Mouse (Mus musculus) frontal cortex, postnatal 14 days (tissue): Measurements from ENCODE around the gene Plcxd2.

Experiments
- DNase-seq, 2 experiments: peaks; one replicate each; pipeline ENCODE4 v3.0.0; 2022; ENCODE audit warnings: low spot score in 2 of 2

The Plcxd2 gene

DNA sequence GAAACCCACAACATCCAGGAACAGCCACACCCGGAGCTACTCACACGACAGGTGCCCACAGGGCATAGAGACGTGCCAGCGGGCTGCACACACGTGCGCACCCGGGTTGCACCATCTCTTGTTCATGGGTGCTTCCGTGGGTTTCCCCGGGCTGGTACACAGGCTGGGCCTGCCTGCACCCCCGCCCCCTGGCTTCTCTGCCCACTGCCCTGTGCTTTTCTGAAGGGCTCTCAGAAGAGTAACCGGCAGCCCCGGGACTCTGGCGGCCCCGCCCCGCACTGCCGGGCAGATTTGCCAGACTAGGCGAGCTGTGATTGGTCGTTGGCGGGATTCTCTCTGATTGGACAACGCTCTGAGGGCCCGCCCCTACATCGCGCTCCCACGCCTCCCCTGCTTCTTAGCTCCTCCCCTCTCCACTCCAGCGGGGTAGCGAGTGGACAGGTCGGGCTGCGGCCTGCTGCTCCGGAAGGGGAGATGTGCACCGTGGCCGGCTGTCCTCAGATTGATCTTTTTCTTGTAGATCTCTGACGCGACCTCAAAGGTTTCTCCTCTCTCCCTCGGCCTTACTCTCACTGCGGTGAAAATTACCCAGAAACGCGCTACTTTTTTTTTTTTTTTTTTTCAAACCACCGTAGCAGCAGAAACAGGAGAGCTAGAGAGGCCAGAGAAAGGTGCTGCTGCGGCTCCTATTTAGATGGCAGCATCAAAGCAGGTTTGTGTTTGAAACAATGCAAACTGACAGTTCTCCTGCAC, at the start of gene Plcxd2:
Gene Plcxd2 (minus strand): TSS at position 66 of the 753 bp plus-strand sequence.
- DNase-seq, result peak; percentile 90 to 92

DNA sequence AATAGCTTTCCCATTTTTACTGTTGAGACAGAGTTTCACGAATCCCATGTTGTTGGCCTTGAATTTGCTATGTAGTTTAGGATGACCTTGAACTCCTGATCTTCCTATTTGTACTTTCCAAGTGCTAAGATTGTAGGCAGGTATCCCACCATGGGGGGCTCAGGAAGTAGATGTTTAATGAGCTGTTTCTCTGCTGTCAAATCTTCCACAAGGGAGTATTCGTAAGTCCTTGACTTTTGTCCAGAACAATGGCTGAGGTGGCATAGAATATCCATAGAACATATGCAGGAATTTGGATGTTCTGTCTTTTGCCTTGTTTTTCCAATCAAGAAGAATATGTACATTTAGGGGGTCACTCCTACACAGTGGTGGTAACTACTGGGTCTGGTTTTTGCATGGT, 36.9 kb upstream of the Plcxd2 start:
- DNase-seq, result no peak

DNA sequence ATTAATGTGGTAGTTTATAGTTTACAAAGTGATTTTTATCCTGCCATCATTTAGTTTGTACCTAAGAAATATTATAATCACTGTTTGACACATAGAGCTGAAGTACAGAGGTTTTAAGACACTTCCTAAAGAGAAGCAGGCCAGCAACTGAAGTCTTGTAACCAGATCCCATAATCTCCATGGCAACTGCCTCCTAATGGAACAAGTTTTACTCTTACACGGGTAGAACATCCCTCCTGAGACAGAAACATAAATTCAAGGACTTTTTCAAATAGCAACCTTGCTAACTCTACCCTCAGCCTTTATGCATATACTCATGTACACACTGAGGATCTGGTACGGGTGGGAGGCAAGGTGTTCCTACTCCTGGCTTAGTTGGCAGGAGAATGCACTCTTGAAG, 26.2 kb upstream of the Plcxd2 start:
- DNase-seq, result no peak

DNA sequence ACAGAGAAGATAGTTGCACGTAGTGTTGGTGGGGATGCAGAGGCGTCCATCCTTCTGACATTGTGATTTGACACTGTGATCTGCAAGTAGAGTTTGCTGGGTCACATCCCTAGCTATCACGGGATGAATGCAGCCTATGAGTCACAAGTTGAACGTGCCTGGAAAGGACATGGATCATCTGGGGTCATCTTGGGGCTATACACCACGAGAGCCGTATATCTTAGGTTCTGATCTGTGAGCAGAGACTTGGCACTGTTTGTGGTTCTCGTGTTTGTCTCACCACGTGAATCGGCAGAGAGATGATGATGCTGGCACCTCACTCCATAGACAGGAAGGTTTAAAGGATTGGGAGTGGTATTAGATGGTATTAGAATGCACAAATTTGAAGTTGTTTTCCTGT, 23.9 kb upstream of the Plcxd2 start:
- no peak for DNase-seq

DNA sequence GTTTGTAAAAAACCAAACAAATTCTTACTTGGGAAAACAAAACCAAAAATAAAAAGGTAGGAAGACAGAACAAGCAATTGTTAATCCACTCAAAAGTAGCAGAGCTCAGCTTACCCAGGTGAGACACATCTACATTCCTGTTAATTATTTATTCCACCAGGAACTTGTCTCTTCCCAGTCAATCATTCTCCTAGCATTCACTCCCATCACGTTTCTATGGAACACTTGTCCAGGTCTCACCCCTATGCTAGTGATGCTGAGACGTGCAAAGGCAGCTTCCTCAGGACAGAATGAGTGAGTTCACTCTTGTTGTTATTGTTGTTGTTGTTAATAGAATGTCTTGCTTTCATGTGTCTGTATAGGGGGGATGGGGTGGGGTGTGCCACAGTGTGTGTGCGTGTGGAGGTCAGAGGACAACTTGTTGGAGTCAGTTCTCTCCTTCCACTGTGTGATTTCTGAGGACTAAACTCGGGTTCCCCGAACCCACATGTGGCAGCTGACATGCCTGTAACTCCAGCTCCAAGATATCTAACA, 13.0 kb upstream of the Plcxd2 start:
- DNase-seq, result no peak

DNA sequence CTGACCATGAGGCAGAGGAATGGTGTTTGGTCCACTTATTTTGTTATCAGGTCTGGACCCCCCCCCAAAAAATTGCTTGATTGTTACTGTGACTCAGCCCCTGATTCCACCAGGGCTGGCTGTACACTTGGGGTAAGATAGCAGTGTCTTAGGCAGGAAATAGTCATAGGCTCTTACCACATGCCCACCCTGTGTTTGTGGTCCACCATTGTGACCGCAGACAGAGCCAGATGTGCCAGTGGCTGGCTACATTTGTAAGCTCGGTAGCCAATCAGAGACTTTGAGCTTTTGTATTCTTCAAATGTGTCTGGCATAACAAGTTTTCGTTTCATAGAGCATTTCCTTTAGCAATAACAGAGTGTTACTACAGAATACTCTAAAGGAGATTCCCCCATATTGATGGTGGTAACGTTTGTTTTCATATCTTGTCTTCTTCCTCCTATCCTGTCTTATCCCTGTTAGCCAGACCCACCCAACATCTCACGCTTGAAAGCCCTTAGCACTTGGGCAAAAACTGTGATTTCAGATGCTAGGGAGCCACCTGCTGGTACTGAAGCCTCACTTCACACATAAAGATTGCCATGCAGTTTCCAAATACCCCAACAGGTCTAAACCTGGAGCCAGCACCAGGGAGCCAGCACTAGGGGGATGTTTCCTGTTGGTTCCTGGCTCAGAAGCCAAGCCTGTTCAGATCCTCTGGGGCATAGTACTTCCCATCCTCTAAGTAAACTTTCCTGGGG, 12.3 kb upstream of the Plcxd2 start:
- peak; percentile 32 to 41 for DNase-seq

DNA sequence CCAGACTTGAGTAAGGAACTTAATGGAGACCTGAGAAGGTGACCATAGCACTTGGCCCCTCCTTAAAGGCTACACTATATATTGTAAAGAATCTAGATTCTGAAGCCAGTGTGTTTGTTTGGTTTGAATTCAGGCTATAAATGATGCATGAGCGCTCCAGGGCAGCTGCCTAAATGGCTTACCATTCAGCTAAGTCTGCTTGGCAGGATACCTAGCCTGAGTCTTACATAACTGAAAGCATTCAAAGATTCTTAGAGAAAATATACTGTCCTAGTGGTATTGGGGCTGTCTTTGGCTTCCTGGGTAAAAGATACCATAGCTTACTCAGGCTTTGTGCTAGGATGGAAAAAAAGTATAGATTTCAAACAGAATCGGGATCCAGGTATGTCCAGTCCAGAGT, 11.3 kb upstream of the Plcxd2 start:
- no peak for DNase-seq

DNA sequence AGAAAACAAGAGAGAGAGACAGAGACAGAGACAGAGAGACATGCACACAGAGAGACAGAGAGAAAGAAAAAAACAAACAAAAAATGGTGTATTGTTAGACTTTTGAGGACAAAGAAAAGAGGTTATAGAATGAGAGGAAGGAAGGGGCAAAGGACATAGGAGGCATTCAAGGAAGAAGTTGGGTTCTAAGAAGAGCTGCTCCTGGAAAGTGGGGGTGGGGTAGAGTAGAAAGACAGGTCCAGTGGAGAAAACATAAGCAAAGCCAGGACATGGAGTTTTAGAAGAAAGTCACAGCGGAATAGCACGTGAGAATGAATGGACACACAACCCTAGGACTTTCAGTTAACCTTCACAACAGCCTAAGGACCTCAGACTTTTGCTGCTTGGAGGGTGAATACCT, 10.4 kb upstream of the Plcxd2 start:
- DNase-seq, result no peak

DNA sequence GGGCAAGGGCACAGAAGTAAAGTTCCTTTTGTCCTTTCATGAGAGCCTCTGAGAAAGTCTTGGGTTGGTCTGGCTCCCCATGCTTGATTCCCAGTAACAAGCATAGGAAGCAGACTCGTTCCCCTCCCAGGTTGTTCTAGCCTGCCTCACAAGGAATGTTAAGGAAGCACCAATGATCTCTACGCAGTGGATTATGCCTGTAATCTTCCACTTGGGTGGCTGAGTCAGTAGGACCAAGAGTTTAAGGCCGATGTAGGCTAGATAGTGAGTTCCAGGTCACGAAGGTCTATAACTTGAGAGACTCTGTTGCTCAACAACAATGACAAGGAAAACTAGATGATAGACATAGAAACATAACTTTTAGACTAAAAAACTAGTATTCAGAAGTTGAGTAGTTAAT, 9.8 kb upstream of the Plcxd2 start:
- no peak for DNase-seq

DNA sequence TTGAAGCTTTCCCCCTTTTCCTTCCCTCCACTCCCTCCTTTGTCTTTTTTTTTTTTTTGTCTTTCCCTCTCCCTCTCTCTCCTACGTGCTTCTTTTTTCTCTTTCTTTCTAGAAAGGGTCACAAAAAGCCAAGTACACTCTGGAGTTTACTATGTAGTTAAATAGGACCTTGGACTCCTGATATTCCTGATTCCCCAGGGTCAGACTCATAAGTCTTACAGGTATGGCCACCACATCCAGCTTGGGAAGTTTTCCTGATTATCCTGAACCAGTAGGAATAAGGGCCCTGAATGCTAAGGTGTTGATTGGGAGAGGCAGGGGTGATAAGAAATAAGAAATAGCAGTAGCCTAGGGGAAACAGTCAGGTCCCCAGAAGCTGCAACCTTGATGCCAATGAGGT, 9.3 kb upstream of the Plcxd2 start:
- no peak for DNase-seq

DNA sequence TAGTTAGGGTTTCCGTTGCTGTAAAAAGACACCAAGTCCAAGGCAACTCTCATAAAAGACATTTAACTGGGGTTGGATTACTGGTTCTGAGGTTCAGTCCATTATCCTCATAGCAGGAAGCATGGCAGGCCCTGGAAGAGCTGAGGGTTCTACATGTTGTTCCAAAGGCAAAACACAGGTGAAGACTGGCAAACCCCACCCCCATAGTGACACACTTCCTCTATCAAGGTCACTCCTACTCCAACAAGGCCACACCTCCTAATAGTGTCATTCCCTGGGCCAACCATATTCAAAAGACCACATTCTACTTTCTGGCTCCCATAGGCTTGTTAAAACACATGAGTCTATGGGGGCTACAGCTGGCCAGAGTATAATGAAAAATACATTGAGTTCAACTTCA, 1.7 kb upstream of the Plcxd2 start:
- no peak for DNase-seq

DNA sequence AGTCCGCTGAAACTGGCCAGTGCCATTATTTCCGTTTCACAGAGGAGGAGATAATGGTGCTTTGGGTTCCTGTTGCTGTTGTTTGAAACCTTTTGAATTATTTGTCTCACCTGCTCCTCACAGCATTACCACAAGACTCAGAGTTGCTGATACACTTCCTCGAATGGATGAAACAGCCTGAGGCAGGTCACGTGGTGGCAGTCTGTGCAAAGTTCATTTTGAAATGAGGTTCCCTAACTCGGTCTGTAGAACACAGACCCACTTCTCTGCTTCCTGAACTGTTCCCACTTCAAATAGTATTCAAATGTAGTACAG, 845 bp upstream of the Plcxd2 start:
- no peak for DNase-seq

DNA sequence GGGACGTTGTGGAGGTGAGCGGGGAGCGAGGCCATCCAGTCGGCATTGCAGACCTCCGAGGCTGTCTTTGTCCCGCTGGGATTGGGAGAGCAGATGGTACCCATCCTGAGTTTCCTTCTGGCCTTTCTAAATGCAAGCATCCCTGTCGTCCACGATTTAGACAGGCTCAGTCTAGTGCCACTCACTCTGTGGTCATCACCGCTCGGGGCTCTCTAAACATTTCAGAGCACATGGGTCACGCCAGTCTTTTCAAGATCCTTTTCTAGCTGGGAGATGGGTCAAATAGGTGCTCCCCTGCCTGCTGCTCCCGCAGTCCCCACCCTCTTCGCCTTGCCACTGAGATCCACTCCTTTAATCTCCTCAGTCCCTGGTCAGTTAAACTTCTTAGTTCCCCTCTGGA, 301 bp downstream of the Plcxd2 start:
- DNase-seq, result no peak

DNA sequence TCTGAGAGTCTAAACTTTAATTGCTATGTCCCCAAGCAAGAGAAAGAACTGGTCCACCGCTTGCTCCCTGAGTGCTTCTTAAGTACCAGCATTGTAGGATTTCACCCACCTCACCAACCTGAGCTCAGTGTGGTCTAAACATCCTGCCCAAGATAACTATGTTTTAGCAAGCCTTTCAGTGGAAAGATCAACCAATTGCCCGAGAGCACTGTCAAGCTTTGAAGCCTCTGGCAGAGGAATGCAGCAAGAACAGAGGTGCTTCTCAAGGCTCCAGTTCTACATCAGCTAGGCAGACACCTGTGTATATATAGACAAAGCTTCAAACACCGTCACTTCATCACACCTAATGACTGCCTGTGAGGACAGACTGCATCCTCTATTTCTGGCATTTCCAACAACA, 1.3 kb downstream of the Plcxd2 start:
- DNase-seq, result no peak

DNA sequence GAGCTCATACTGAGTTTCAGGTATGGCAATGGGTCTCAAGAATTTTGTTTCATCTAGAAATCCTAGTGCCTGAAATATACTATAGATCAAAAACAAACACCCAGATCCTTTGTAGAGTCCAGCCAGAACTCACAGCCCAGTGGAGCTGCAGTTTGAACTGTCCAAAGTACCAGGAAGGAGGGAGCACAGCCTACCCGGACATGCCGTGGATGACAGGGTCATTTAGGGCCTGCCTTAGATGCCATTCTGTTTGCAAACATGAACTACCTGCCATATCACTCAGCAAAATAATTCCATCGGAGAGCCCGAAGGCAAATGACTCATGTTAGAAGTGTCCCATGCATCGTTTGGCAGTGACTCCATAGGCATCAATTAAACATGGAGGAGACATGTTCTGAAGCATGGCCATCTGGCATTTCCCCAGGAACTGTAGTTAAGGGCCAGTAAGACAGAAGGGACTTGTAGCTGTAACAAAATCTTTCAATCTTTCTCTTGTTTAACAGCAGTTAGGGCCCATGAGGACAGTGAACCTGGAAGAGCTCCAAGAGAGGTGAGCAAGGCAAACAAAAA, 1.9 kb downstream of the Plcxd2 start:
- DNase-seq, result no peak

DNA sequence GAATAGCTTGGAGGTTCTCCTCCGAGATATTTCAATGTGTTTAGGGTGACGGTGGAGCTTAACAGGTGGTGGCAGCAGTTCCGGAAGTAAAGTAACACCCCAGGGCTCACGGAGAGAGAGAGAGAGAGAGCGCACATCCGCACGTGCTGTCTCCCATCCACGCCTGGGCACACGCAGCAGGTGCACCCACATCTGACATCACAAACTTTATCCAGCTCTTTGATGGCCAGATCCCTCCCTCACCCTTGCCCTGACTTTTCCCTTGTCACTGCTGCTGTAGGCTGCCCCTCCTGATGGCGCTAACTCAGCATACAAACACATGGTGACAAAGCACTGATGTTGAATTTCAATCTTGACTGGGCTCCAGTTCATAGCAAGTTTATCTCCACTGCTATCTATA, 3.8 kb downstream of the Plcxd2 start:
- DNase-seq, result no peak

DNA sequence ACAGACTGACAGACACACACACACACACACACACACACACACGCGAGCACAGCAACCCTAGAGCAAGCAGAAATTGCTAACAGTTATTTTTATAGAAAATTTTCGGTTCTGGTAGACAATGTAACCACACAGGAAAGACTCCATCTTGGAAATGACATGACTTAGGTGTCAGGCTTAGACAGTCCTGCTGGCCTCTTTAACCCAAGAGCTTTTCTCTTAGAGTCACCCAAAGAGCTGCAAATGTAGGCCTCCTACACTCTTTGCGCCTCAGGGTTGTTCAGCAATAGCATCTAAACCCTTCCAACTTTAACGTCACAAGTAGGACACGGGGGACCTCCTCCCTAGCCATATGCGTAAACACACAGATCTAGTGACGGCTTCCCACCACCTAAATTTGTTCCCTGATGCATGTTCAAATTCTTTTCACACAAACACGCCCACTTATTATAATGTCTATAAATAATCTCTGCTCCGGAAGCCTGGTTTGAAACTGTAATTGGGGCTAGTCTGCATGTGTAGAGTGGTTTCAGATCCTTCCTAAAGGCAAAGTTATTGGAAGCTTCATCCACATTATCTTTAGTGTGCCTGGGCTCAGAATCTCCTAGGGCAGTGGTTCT, 8.4 kb downstream of the Plcxd2 start:
- DNase-seq, result no peak

DNA sequence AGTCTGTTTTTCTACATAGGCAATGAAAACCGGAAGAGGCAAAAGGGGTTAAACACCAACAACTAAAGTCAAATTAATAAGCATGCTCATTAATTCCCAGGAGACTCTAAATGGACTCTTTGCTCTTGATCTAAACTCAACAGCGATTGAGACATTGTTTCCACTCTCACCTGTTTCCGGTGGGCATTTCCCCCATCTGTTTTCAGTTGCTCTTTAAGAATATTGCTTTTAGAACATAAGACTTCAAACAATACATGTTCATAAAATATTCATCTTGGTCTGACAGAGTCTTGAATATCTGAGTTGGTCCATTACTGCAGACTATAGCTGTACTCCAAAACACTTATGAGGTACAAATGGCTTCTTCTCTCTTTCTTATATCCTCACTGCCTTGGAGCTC, 9.0 kb downstream of the Plcxd2 start:
- DNase-seq, result no peak

DNA sequence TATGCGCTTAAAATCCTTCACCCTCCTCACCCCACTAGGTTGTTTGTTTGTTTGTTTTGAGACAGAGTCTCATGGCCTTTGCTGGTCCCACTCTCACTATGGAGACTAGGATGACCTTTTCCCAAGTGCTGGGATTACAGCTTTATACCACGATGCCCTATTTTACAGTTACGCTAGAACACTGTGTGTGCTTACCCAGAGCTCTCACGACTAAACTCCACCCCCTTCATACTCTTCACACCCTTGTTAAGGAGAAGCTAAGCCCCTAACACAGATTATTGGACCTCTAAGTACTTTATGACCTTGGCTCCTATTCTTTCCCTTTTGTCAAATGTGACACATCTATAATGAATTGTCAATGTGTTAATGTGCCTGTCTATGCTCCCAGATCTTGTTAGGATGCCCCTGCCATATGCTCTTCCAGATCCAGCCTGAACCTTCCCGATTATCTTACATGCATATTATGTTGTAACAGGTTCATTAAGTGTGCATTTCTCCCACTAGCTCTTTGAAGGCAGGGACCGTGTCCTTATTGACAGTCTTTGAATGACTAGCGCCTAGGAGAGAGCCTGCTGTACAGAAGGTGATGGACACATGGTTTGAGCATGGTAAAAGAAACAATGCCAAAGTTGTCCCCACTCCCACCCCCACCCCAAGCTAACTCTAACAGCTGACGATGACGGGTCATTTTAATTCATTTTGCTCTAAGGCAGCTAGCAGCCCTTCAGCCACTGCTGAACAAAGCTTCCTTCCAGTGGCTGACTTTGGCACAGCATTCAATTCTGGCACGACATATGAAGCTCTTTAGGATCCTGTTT, 10.4 kb downstream of the Plcxd2 start:
- no peak for DNase-seq

DNA sequence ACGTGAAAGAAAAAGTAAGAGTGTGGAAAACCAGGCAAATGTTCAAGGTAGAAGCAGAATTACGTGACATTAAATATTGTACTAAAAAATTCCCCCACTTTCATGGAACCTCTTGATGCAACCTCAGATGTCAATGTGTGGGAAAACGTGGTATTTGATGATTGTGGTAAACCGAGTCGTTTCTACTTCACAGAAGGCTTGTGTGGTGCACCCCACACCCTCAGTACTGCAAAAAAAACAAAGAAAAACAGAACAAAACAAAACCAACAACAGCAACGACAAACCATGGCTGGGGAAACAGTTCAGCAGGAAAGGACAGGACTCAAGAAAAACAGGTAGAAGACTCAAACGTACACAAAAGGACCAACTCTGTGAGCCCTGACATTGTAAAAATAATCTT, 11.8 kb downstream of the Plcxd2 start:
- DNase-seq, result no peak

DNA sequence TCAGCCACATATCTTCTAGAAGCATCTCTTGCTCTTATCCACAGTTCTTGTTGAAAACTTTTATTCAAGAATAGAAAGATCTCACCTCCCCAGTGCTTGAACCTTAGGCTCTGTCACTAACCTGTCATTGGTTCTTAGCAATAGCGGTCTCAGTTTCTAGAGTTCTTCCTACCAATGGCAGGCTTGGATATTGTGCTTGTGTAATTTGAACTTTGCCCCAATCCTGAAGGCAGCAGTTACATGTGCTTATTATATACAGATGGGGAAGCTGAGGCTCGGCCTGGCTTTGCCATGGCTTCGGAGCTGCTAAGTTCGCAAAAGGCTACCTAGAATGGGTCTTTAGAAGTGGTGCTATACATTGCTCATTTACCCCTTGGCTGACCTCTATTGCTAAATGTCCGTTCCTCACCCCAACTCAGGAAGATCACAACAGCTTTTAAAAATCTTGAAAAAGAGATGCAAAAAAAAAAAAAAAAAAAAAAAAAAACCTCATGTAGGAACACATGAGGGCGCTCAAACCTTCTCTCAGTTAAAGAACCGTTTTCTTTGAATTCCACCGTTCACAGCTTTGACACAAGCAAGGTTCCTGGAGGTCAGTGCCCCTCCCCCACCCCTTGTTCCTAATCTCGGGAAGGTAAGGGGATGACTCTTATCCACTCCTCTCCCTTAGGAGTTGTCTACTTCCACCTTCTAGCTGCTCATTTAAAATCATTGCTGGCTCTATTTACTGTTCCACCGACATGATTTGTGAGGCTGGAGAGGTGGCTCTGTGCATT, 18.9 kb downstream of the Plcxd2 start:
- DNase-seq, result no peak
